Comparison of ENCODE assay signal across 20 mouse cellular contexts in the genomic region with DNA sequence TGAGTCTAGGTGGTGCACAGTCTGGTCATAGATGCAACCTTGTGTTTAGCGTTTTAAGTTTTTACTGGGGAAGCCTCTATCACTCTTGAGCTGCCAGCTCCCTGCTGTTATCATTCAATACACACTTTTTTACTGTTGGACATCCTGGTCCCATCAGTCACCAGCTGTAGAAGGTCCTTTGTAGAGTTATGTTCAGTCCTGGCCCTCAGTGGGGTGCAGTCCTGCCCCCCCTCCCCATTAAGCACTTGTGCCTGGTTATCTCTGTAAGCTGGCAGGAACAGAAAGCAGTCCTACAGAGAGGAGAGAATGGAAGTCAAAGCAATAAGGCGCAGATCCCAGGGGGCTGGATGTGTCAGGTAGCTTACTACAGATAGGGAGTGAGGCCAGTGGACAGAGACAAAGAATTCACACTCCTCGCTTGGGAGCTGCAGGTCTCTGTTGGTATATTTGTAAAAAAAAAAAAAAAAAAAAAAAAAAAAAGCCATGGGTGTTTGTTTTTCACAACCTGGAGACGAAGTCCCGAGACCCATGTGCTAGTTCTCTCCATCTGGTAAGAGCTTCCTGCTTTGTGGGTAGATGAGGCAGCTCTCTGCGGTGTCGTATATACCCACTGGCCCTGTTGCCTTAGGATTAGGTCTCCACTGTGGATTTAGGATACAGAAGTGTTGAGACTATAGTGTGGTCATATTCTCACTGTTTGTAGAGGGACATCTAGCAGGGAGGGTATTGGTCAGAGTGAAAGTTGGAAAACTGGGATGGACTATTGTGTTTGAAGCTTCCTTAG. TPM values are rescaled to one million over a fixed set of nuclear protein-coding genes. Genes with fewer than 3 reads are reported as not detected.
DNase-seq lines count a peak whose midpoint lies in the region; ATAC-seq and TF ChIP-seq lines count a peak whose summit lies in the region.
"Had no signal": no experiment of that assay in that cellular context is flagged by ENCODE, and none has a peak within 500 bp of the region (broad histone marks: within the 10 kb centered on the region; RNA-seq: fewer than 3 reads in every experiment).

No protein-coding gene starts in this region.

- H3K4me1 ChIP-seq in heart, embryonic 11.5 days (ENCODE audit: control insufficient read depth, insufficient read depth, low read length), result peaks cover 16% of the 10 kb centered on the region
- peaks cover 31% of the 10 kb centered on the region for H3K4me1 ChIP-seq in liver, embryonic 11.5 days (replicated peaks; ENCODE audit: control insufficient read depth, insufficient read depth, low read length)
- no peaks in the 10 kb centered on the region for H3K4me1 ChIP-seq in intestine, postnatal 0 days (replicated peaks; ENCODE audit: control insufficient read depth, insufficient read depth, low read length)
- H3K4me1 ChIP-seq: embryonic facial prominence, embryonic 15.5 days; hindbrain, embryonic 10.5 days; limb, embryonic 13.5 days; midbrain, embryonic 12.5 days had no signal

- H3K9ac ChIP-seq in heart, embryonic 11.5 days (ENCODE audit: low read depth, low read length), result no peak overlapping the region
- H3K9ac ChIP-seq in liver, embryonic 11.5 days (ENCODE audit: low read depth, low read length), result no peak overlapping the region
- no peak overlapping the region for H3K9ac ChIP-seq in intestine, postnatal 0 days (ENCODE audit: low read depth, low read length)
- H3K9ac ChIP-seq: embryonic facial prominence, embryonic 15.5 days; limb, embryonic 13.5 days; midbrain, embryonic 12.5 days had no signal

- 0 out of 2 replicates have a peak, but pooled peaks have one; percentile 39 for ATAC-seq in heart, embryonic 11.5 days (replicated peaks; ENCODE audit: insufficient number of reproducible peaks, low FRiP score, low TSS enrichment)
- ATAC-seq in liver, embryonic 11.5 days (replicated peaks; ENCODE audit: low FRiP score), result peak; percentile 87
- peak; percentile 67 for ATAC-seq in megakaryocyte progenitor cell, adult 5-6 weeks (replicated peaks; ENCODE audit: poor library complexity)
- no peak for ATAC-seq in intestine, postnatal 0 days
- ATAC-seq: forebrain, embryonic 14.5 days; lung, postnatal 0 days had no signal

- peak overlapping the region; percentile 81 for H3K27ac ChIP-seq in heart, embryonic 11.5 days (ENCODE audit: low read depth, low read length)
- H3K27ac ChIP-seq in liver, embryonic 11.5 days (ENCODE audit: low read depth, low read length), result peak overlapping the region; percentile 79
- H3K27ac ChIP-seq in intestine, postnatal 0 days (ENCODE audit: low read depth, low read length), result no peak overlapping the region
- H3K27ac ChIP-seq: embryonic facial prominence, embryonic 15.5 days; gastrocnemius, adult 2 months; hindbrain, embryonic 10.5 days; limb, embryonic 13.5 days; midbrain, embryonic 12.5 days had no signal

- no peaks in the 10 kb centered on the region for H3K27me3 ChIP-seq in heart, embryonic 11.5 days (ENCODE audit: control insufficient read depth, insufficient read depth, low read length)
- H3K27me3 ChIP-seq in liver, embryonic 11.5 days (replicated peaks; ENCODE audit: control insufficient read depth, insufficient read depth, low read length), result no peaks in the 10 kb centered on the region
- no peaks in the 10 kb centered on the region for H3K27me3 ChIP-seq in intestine, postnatal 0 days (replicated peaks; ENCODE audit: control insufficient read depth, insufficient read depth, low read length)
- H3K27me3 ChIP-seq: embryonic facial prominence, embryonic 15.5 days; limb, embryonic 13.5 days; midbrain, embryonic 12.5 days had no signal

- H3K36me3 ChIP-seq in heart, embryonic 11.5 days (ENCODE audit: control insufficient read depth, insufficient read depth, low read length), result peaks cover 15% of the 10 kb centered on the region; the same call in 1 of the 2 replicates
- peaks cover 35% of the 10 kb centered on the region for H3K36me3 ChIP-seq in liver, embryonic 11.5 days (ENCODE audit: control insufficient read depth, insufficient read depth, low read length)
- H3K36me3 ChIP-seq in intestine, postnatal 0 days (ENCODE audit: control insufficient read depth, insufficient read depth), result peaks cover 63% of the 10 kb centered on the region

- no peak for TF ChIP-seq CTCF in intestine, postnatal 0 days (IDR thresholded peaks at IDR 0.05; ENCODE audit: low read depth)

- no peak overlapping the region for H3K4me3 ChIP-seq in heart, embryonic 11.5 days (ENCODE audit: low read depth, low read length)
- H3K4me3 ChIP-seq in liver, embryonic 11.5 days (ENCODE audit: low read depth, low read length), result no peak overlapping the region
- no peak overlapping the region for H3K4me3 ChIP-seq in intestine, postnatal 0 days (ENCODE audit: low read depth, low read length)
- H3K4me3 ChIP-seq: embryonic facial prominence, embryonic 15.5 days; gastrocnemius, adult 2 months; hindbrain, embryonic 10.5 days; limb, embryonic 13.5 days; midbrain, embryonic 12.5 days; myocyte had no signal

- WGBS in heart, embryonic 11.5 days (ENCODE audit: insufficient replicate concordance), result 66% methylated on average over 7 of the region's 7 CpGs
- WGBS in liver, embryonic 11.5 days, result 61% methylated on average over 7 of the region's 7 CpGs
- 84% methylated on average over 7 of the region's 7 CpGs for WGBS in intestine, postnatal 0 days

- no peak overlapping the region for H3K4me2 ChIP-seq in heart, embryonic 11.5 days
- peak overlapping the region; percentile 41 for H3K4me2 ChIP-seq in liver, embryonic 11.5 days
- no peak overlapping the region for H3K4me2 ChIP-seq in intestine, postnatal 0 days (replicated peaks; ENCODE audit: low read depth)
- H3K4me2 ChIP-seq: embryonic facial prominence, embryonic 15.5 days; limb, embryonic 13.5 days; midbrain, embryonic 12.5 days had no signal

- no peaks in the 10 kb centered on the region for H3K9me3 ChIP-seq in heart, embryonic 11.5 days (replicated peaks; ENCODE audit: control insufficient read depth, low read length)
- H3K9me3 ChIP-seq in liver, embryonic 11.5 days (ENCODE audit: control insufficient read depth, low read length), result no peaks in the 10 kb centered on the region
- no peaks in the 10 kb centered on the region for H3K9me3 ChIP-seq in intestine, postnatal 0 days (ENCODE audit: control insufficient read depth)
- H3K9me3 ChIP-seq: embryonic facial prominence, embryonic 15.5 days; hindbrain, embryonic 10.5 days; limb, embryonic 13.5 days; midbrain, embryonic 12.5 days had no signal

- no peak for DNase-seq in heart, adult 18-20 months
- peak; percentile 38 to 60 for DNase-seq in spleen, postnatal 4 days (ENCODE audit: low spot score in 2 of 2)
- no peak for DNase-seq in spleen, postnatal 14 days (ENCODE audit: low spot score in 2 of 2)
- DNase-seq in liver, embryonic 11.5 days (ENCODE audit: low spot score), result peak; percentile 40
- DNase-seq in lung, postnatal 36 days, result no peak
- DNase-seq: cerebellum, adult 2 months; gastrocnemius, adult 2 months; kidney, postnatal 10 days; layer of hippocampus, adult 9-11 months; retina, postnatal 1 day had no signal

RNA-seq across cellular contexts. Expression of gene Cul4a, which starts 15.7 kb away (rescaled TPM):
- polyA plus RNA-seq in heart, embryonic 11.5 days (2014; fragmentation: Nextera tagmentation; extraction: Ambion mirVana), result 111 and 130 TPM in 2 replicates
- total RNA-seq in heart, adult 18-20 months (2021), result 10 to 100 TPM; 80.1 to 85.0 TPM
- polyA plus RNA-seq in liver, embryonic 11.5 days (2014; fragmentation: Nextera tagmentation; extraction: Ambion mirVana), result 111 and 123 TPM in 2 replicates
- 84.2 and 89.0 TPM in 2 replicates for total RNA-seq in megakaryocyte progenitor cell, adult 5-6 weeks (2015)
- 78.0 and 102 TPM in 2 replicates for total RNA-seq in megakaryocyte progenitor cell, adult 5-6 weeks (2017)
- 44.9 and 49.7 TPM in 2 replicates for polyA plus RNA-seq in intestine, postnatal 0 days (2015; fragmentation: Nextera tagmentation; extraction: Ambion mirVana)

RNA-seq across cellular contexts. Expression of gene Pcid2, which starts 15.8 kb away (rescaled TPM):
- polyA plus RNA-seq in heart, embryonic 11.5 days (2014; fragmentation: Nextera tagmentation; extraction: Ambion mirVana), result 29.1 and 30.1 TPM in 2 replicates
- total RNA-seq in heart, adult 18-20 months (2021), result 10 to 100 TPM; 10.4 to 10.6 TPM
- 38.8 and 46.0 TPM in 2 replicates for polyA plus RNA-seq in liver, embryonic 11.5 days (2014; fragmentation: Nextera tagmentation; extraction: Ambion mirVana)
- 18.5 and 20.6 TPM in 2 replicates for total RNA-seq in megakaryocyte progenitor cell, adult 5-6 weeks (2015)
- 16.5 and 17.1 TPM in 2 replicates for total RNA-seq in megakaryocyte progenitor cell, adult 5-6 weeks (2017)
- 9.6 TPM in 2 replicates for polyA plus RNA-seq in intestine, postnatal 0 days (2015; fragmentation: Nextera tagmentation; extraction: Ambion mirVana)

RNA-seq across cellular contexts. Expression of gene Lamp1, which starts 37.9 kb away (rescaled TPM):
- polyA plus RNA-seq in heart, embryonic 11.5 days (2014; fragmentation: Nextera tagmentation; extraction: Ambion mirVana), result 334 and 393 TPM in 2 replicates
- total RNA-seq in heart, adult 18-20 months (2021), result 100 to 1,000 TPM; 405 to 445 TPM
- 251 and 283 TPM in 2 replicates for polyA plus RNA-seq in liver, embryonic 11.5 days (2014; fragmentation: Nextera tagmentation; extraction: Ambion mirVana)
- total RNA-seq in megakaryocyte progenitor cell, adult 5-6 weeks (2015), result 209 and 240 TPM in 2 replicates
- total RNA-seq in megakaryocyte progenitor cell, adult 5-6 weeks (2017), result 259 and 273 TPM in 2 replicates
- polyA plus RNA-seq in intestine, postnatal 0 days (2015; fragmentation: Nextera tagmentation; extraction: Ambion mirVana), result 847 and 854 TPM in 2 replicates

Comparison
In these comparisons a context has a peak if more than half of its experiments do, and no peak if none do; other contexts are left out.
1. DNase-seq: peak in spleen, postnatal 4 days (2 of 2) and liver, embryonic 11.5 days (single experiment); none in heart, adult 18-20 months (0 of 2), spleen, postnatal 14 days (0 of 2) and lung, postnatal 36 days (single experiment).